Mouse (Mus musculus) ES-E14 (cell line): Measurements from ENCODE around the gene 1110051M20Rik.

Experiments used
- CHD2 ChIP-seq: IDR thresholded peaks from 2 replicates; pipeline ENCODE4 v1.6.1; 2014; ENCODE audit warnings: mild to moderate bottlenecking, low read depth, low read length, inconsistent platforms
- HCFC1 ChIP-seq: IDR thresholded peaks from 2 replicates; pipeline ENCODE4 v1.6.1; 2012; ENCODE audit warnings: low read length, inconsistent platforms, borderline replicate concordance; ENCODE audit not compliant: insufficient read depth
- MAFK ChIP-seq: IDR thresholded peaks from 2 replicates; pipeline ENCODE4 v1.6.1; 2014; ENCODE audit warnings: mild to moderate bottlenecking, low read depth, low read length, inconsistent platforms; ENCODE audit not compliant: insufficient read depth
- ZC3H11A ChIP-seq: IDR thresholded peaks from 2 replicates; pipeline ENCODE4 v1.6.1; 2012; ENCODE audit warnings: low read depth, mild to moderate bottlenecking, inconsistent platforms, low read length, borderline replicate concordance
- ZNF384 ChIP-seq: IDR thresholded peaks from 2 replicates; pipeline ENCODE4 v1.6.1; 2012; ENCODE audit warnings: low read depth, low read length, inconsistent platforms

DNA sequence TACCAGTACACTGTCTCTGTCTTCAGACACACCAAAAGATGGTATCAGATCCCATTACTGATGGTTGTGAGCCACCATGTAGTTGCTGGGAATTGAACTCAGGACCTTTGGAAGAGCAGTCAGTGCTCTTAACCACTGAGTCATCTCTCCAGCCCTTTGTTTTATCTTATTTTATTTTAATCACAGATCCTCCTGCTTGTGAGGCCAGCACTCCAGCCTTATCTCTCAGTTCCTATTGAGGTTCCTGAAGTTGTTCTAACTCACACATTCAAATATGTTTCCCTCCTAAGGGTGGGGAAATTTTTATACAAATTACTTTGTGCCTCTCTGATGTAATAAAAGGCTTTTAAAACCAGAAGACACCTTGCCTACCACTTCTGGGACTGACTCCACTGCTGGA is 137.9 kb downstream of the 1110051M20Rik start:
- TF ChIP-seq MAFK (no peak), ZNF384 (no peak), ZC3H11A (no peak), HCFC1 (no peak), CHD2 (no peak)
